ENCODE assay signal across 7 mouse cellular contexts in genomic region chr5:93043688-93044583, GRCm38 (mm10). TPM values are rescaled to one million over a fixed set of nuclear protein-coding genes. Genes with fewer than 3 reads are reported as not detected.
DNase-seq lines count a peak whose midpoint lies in the region; ATAC-seq lines count a peak whose summit lies in the region.

No protein-coding gene starts in this region.

- 3% methylated on average over 69 of the region's 69 CpGs for WGBS in forebrain, embryonic 10.5 days
- WGBS in midbrain, embryonic 11.5 days = 4% methylated on average over 69 of the region's 69 CpGs

- H3K4me1 ChIP-seq in forebrain, embryonic 10.5 days = peaks cover 23% of the 10 kb centered on the region
- peaks cover 13% of the 10 kb centered on the region for H3K4me1 ChIP-seq in midbrain, embryonic 11.5 days (ENCODE audit: control insufficient read depth, insufficient read depth, low read length)

- no peaks in the 10 kb centered on the region for H3K9me3 ChIP-seq in forebrain, embryonic 10.5 days
- H3K9me3 ChIP-seq in midbrain, embryonic 11.5 days (ENCODE audit: control insufficient read depth, low read length) = no peaks in the 10 kb centered on the region

- peak; percentile 21 for DNase-seq in ovary, postnatal 36 days (ENCODE audit: low spot score)
- no peak for DNase-seq in ovary, adult 18-20 months (ENCODE audit: low spot score)
- DNase-seq in forebrain, embryonic 10.5 days (ENCODE audit: extremely low spot score, low spot score) = no peak
- peak; percentile 43 for DNase-seq in kidney, adult 9 months
- peak; percentile 92 for DNase-seq in midbrain, embryonic 11.5 days (ENCODE audit: low spot score, missing footprints)

- peak overlapping the region; percentile 79 for H3K4me2 ChIP-seq in midbrain, embryonic 11.5 days

- H3K9ac ChIP-seq in midbrain, embryonic 11.5 days (ENCODE audit: low read length) = no peak overlapping the region

- H3K36me3 ChIP-seq in forebrain, embryonic 10.5 days (replicated peaks) = no peaks in the 10 kb centered on the region
- no peaks in the 10 kb centered on the region for H3K36me3 ChIP-seq in midbrain, embryonic 11.5 days (ENCODE audit: control insufficient read depth, insufficient read depth, low read length)

- peak overlapping the region; percentile 63 for H3K4me3 ChIP-seq in forebrain, embryonic 10.5 days
- H3K4me3 ChIP-seq in midbrain, embryonic 11.5 days (ENCODE audit: low read depth, low read length) = peak overlapping the region; percentile 41

- H3K27me3 ChIP-seq in forebrain, embryonic 10.5 days (ENCODE audit: poor library complexity, severe bottlenecking) = peaks cover 89% of the 10 kb centered on the region
- H3K27me3 ChIP-seq in midbrain, embryonic 11.5 days (ENCODE audit: control insufficient read depth, insufficient read depth, low read length) = peaks cover 51% of the 10 kb centered on the region

- peak; percentile 34 for ATAC-seq in midbrain, embryonic 11.5 days (ENCODE audit: low FRiP score)
- no peak for ATAC-seq in megakaryocyte-erythroid progenitor cell, adult 5-6 weeks (replicated peaks; ENCODE audit: low FRiP score, low TSS enrichment, poor library complexity, severe bottlenecking)
- ATAC-seq in erythroid progenitor cell, adult 5-6 weeks (replicated peaks; ENCODE audit: low FRiP score, poor library complexity, severe bottlenecking) = no peak

- H3K27ac ChIP-seq in forebrain, embryonic 10.5 days = 0 out of 2 replicates have a peak overlapping the region, but pooled peaks have one; percentile 46
- no peak overlapping the region for H3K27ac ChIP-seq in midbrain, embryonic 11.5 days (ENCODE audit: low read depth, low read length)

RNA-seq across cellular contexts. Expression of gene Sowahb, which starts 0.9 kb away (rescaled TPM):
- polyA plus RNA-seq in forebrain, embryonic 10.5 days (2016; fragmentation: Nextera tagmentation; extraction: Ambion mirVana) = 0.21 and 0.43 TPM in 2 replicates
- 0.03 and 0.21 TPM in 2 replicates for polyA plus RNA-seq in midbrain, embryonic 11.5 days (2014; fragmentation: Nextera tagmentation; extraction: Ambion mirVana)
- total RNA-seq in megakaryocyte-erythroid progenitor cell, adult 5-6 weeks (2014; fragmentation: Nextera tagmentation) = not detected in 2 replicates
- not detected in 2 replicates for total RNA-seq in megakaryocyte-erythroid progenitor cell, adult 5-6 weeks (2017)
- total RNA-seq in erythroid progenitor cell, adult 5-6 weeks (2015; ENCODE audit: low replicate concordance) = not detected in 2 replicates
- total RNA-seq in erythroid progenitor cell, adult 5-6 weeks (2017; ENCODE audit: low replicate concordance) = not detected in 2 replicates

RNA-seq across cellular contexts. Expression of gene Sept11, which starts 49.3 kb away (rescaled TPM):
- 277 and 280 TPM in 2 replicates for polyA plus RNA-seq in forebrain, embryonic 10.5 days (2016; fragmentation: Nextera tagmentation; extraction: Ambion mirVana)
- 251 and 269 TPM in 2 replicates for polyA plus RNA-seq in midbrain, embryonic 11.5 days (2014; fragmentation: Nextera tagmentation; extraction: Ambion mirVana)
- 44.5 and 60.0 TPM in 2 replicates for total RNA-seq in megakaryocyte-erythroid progenitor cell, adult 5-6 weeks (2014; fragmentation: Nextera tagmentation)
- 37.3 and 38.7 TPM in 2 replicates for total RNA-seq in megakaryocyte-erythroid progenitor cell, adult 5-6 weeks (2017)
- total RNA-seq in erythroid progenitor cell, adult 5-6 weeks (2015; ENCODE audit: low replicate concordance) = 14.7 and 22.3 TPM in 2 replicates
- total RNA-seq in erythroid progenitor cell, adult 5-6 weeks (2017; ENCODE audit: low replicate concordance) = 5.4 and 9.0 TPM in 2 replicates

Comparison
In these comparisons a context has a peak if more than half of its experiments do, and no peak if none do; other contexts are left out.
1. DNase-seq: peak in ovary, postnatal 36 days (single experiment), kidney, adult 9 months (single experiment) and midbrain, embryonic 11.5 days (single experiment); none in ovary, adult 18-20 months (single experiment) and forebrain, embryonic 10.5 days (single experiment).